Mouse (Mus musculus): ENCODE data around the gene Foxp1.

Gene Foxp1

DNA sequence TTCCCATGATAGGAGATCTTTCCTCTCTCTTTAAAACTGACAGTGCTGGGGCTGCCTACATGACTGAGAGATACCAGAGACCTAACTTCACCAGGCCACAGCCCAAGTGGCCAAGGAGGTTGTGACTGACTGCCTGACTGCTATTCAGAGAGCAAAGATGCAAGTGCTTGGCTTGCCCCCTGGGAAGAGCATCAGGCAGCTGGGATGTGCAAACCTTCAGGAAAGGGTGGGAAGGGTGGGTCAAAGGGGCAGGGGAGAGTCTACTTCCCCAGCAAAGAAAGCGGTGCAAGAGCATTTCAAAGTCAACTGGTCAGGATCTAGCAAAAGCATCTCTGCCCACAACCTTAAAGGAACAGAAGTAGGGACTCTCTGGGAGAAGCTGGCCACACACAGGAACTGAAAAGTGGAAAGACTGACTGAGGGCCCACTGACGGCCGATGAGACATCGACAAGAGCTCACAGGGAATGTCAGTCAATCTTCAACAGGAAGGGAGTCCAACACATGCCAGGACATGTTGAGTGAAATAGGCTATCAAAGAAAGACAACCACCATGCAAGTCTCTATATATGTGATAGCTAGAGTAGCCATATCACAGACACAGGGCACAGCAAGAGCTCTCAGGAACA lies 138.6 kb downstream of the Foxp1 start:
- no peak for DNase-seq

DNA sequence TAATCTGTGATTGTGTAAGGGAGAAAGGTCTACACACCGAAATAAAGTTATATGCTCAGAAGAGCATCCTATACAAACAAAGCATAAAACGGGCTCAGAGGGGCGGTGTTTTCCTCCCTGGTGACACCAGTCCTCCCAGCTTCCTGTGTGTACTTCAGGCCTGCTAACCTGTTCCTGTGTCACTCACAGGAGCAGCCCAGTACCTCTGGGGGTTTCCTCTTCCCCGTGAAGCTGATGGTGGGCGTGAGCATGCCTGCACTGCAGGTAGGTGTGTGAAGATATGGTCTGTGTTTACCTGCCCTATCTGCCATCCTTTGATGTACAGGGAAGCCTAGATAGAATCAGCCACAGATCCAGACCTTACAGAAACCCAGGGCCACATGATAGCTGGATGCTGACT lies 142.4 kb downstream of the Foxp1 start:
- DNase-seq: no peak

DNA sequence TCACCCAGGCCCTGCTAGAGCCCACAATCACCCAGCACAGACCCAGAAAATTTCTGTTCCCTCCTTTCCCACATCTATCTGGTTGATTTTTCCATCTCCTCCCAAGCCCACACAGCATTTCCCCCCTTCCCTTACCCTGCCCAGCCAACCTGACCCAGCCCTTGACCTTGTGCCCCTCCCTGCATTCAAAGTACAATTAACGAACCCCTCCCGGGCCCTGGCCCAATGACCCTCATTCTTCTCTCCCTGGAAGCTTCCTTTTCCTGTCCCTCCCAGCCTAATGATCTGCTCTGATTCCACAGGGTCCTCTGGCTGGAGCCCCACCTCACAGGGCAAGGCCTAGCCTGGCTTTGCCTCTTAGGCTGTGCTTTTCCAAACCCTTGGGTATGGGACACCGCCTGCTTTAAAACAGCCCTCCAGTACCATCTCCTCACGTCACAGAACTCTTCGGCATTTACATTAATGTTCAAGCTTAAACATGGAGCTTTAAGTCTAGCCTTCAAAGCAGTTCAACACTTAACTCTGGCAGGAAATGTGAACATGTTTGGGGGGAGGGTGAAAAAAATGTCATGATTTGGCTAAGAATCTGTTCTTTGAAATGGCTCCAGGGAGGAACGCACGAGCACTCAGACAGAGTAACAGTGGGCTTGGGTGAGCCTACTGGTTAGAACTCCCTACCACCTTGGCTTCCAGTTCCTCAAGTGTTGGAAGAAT lies 143.4 kb downstream of the Foxp1 start:
- no peak for DNase-seq

DNA sequence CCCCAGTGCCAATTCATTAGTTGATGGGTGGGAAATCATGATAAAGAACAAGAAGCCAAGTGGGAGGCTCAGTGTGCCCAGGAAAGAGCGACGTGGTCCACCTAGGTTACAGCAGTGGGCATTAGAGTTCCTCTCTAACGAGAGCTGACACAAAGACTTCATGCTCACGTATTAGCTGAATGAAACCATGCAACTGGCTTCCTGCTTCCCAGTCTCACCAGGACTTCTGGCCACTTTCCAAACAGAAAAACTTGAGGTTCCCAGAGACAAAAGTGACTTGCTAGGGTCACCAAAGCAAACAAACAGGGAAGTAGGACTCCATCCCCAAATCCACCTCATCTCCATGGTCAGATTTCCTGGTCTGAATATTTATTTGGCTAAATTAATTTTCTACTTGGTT lies 144.8 kb downstream of the Foxp1 start:
- no peak for DNase-seq

- no peak for DNase-seq
Observed at GRCm38 (mm10) chr6:99377131-99377530, 145.4 kb downstream of the Foxp1 start.

DNA sequence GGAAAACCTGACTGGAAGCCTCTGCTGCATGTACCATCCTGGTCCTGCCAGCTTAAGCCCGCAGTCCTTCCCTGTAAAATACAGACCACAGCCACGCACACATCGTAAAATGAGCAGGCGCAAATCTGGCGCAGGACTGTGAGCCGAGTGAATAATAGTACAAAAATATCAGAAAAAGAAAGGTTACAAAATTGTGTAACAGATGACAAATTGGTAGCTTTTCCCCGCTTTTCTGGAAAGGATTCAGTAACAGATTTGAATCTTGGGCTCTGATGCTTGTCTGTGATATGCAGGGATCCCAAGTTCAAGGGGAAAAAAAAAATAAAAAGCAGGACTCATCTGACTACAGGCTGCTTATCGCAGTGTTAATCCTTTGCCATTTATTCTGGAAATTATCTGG lies 145.8 kb downstream of the Foxp1 start:
- DNase-seq: no peak

- peak; percentile 52 for DNase-seq
Observed at GRCm38 (mm10) chr6:99375865-99376264, 146.7 kb downstream of the Foxp1 start.

GRCm38 (mm10) chr6:99375376-99375775 lies 147.1 kb downstream of the Foxp1 start:
- no peak for DNase-seq

- no peak for DNase-seq
Observed at GRCm38 (mm10) chr6:99374448-99375271, 147.9 kb downstream of the Foxp1 start.

DNA sequence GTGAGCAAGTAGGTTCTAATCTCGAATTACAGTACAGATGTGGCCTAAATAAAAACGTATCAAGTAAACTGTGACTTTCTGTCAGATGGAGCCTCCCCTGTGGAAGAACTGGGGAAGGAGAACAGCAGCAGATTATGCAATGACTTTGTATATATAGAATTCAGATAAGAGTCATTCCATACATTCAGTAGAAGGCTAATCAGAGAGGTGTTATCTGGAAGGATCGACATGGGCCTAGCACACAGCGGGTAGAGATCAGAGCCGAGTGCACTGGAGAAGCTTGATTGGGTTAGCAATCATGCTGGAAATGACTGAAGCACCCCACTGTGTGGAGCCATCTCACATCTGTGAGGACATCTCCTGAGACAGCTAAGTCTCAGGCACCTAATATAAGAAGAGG lies 150.1 kb downstream of the Foxp1 start:
- no peak for DNase-seq

GRCm38 (mm10) chr6:99372016-99372415 lies 150.5 kb downstream of the Foxp1 start:
- DNase-seq: no peak

DNA sequence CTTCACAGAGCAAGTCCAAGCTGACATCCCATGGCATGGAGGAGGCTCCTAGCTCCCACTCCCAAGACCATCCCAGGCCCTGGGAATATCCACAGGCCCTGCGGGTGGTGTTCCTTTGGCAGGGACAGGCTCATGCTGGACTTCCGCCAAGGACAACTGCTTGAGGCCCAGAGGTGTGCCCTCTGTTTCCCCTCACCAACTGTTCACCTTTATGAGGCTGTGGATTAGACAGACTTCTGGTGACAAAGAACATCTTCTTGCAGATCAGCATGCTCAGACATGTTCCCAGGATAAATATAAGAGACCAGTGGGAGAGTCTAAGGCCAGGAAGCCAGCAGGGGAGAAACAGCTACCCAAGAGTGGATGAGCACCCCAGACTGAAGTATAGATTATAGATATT lies 152.6 kb downstream of the Foxp1 start:
- DNase-seq: no peak

GRCm38 (mm10) chr6:99369156-99369555 lies 153.4 kb downstream of the Foxp1 start:
- no peak for DNase-seq

DNA sequence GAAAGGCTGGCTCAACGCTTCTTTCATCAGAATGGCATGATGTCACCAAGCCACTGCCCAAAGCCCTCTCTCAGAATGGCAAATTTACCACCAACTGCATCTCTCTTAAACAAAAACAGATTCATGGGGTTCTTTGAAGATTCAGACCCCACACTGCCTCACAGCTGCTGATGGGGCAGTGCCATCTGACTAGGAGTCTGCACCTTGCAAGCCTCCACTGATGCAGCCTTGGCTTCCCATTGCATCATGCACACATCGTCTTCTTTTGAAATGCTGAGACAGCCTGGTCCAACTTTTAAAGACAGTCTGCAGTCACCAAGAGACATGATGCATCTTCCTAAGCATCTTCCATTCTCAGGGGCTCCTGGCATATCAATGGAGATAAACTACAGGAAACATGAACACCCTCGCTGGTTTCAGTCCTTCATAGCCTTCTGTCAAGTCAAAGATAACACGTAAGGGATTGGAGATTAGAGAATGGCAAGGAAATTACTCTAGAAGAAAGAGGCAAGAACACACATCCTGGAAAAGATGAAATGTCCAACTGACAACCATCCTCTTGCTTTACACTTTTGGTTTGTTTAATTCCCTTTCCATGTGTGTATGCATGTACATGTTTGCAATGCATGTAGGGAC lies 154.3 kb downstream of the Foxp1 start:
- DNase-seq: no peak

- DNase-seq: no peak
Observed at GRCm38 (mm10) chr6:99364545-99364944, 158.0 kb downstream of the Foxp1 start.

GRCm38 (mm10) chr6:99360581-99360980 lies 161.9 kb downstream of the Foxp1 start:
- DNase-seq: no peak

- no peak for DNase-seq
Observed at GRCm38 (mm10) chr6:99359765-99360499, 162.6 kb downstream of the Foxp1 start.

GRCm38 (mm10) chr6:99359036-99359698 lies 163.4 kb downstream of the Foxp1 start:
- DNase-seq: no peak

DNA sequence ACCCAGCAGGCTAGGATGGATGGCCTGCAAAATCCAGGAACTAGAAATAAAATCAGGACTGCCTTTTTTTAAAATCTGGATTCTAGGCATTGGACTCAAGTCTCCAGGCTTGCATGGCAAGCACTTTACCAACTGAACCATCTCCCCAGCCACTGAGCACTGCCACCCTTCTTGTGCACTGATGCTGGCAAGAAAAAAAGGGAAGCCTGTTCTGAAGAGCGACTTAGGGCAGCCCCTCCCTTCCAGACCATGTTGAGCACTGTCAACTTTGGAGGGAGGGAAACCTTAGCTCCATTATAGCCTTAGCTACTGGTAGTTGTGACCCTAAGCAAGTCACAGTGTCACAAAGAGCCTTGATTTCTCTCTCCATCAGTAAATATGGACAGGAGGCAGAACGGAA lies 164.6 kb downstream of the Foxp1 start:
- no peak for DNase-seq

DNA sequence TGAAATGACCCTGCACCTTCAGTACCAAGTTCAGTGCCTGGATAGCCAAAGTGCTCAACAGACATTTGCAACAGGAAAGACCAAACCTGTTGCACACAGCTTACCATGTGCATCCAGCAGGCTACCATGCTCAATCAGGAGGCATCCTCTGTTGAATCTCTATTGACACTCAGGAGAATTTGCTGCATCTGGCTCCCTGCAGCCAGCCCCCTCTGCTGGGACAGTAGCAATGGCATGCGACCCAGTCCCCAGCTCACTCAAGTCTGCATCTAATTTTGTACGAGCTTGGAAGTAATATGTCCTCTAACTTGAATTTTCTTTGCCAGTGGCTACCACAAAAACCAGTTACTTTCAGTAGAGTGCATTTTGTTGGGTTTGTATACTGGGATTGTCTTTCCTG lies 168.2 kb downstream of the Foxp1 start:
- no peak for DNase-seq

DNA sequence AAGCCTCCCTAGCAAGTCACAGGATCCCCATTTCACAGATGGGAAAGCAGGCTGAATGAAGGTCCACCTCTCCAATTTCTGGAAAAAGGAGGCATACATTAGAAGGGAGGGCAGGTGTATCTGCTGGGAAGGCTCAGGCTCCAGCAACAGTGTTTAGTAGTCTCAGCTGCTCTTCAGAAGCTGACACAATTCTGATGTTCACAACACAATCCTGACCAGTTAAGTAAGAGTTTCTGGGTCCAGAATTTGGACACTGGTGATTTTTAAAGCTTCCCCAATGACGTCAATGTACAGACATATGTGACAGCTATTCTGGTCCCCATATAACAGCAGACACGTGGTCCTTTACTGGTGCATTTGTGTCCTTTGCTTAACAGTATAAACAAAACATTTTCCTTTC lies 169.1 kb downstream of the Foxp1 start:
- DNase-seq: no peak

GRCm38 (mm10) chr6:99350566-99350965 lies 172.0 kb downstream of the Foxp1 start:
- DNase-seq: no peak

Measured in right cerebral cortex, postnatal 25 days (tissue).